Mouse (Mus musculus) limb, embryonic 13.5 days (tissue): ENCODE results near the gene Nt5c. TPM values are rescaled to one million over a fixed set of nuclear protein-coding genes. Genes with fewer than 3 reads are reported as not detected.
"Not testable (repeated sequence)": the region's sequence is repeated elsewhere in the genome, so short reads cannot be mapped to it uniquely, and the experiment has no call there.

ENCODE experiments used
- ATAC-seq: fragments of 200-750 bp; cut with Nextera tagmentation; 2 replicates; pipeline ENCODE4 v1.8.0; 2017; ENCODE audit warnings: low read depth, moderate number of reproducible peaks, moderate TSS enrichment; ENCODE audit not compliant: low FRiP score
- H3K27ac ChIP-seq: fragments of 300-500 bp; sonication (generic); 2 replicates; pipeline ENCODE4 v1.5.1; 2015; ENCODE audit warnings: inconsistent platforms, mild to moderate bottlenecking, moderate library complexity
- H3K27me3 ChIP-seq: fragments of 300-500 bp; sonication (generic); 2 replicates; pipeline ENCODE4 v1.6.1; 2015; ENCODE audit warnings: mild to moderate bottlenecking, inconsistent platforms
- H3K36me3 ChIP-seq: fragments of 300-500 bp; sonication (generic); 2 replicates; pipeline ENCODE4 v1.6.1; 2015; ENCODE audit warnings: inconsistent platforms, mild to moderate bottlenecking, moderate library complexity
- H3K4me1 ChIP-seq: fragments of 300-500 bp; sonication (generic); 2 replicates; pipeline ENCODE4 v1.6.1; 2015; ENCODE audit warnings: inconsistent platforms
- H3K4me2 ChIP-seq: fragments of 300-500 bp; sonication (generic); replicated peaks from 2 replicates; pipeline ENCODE4 v1.6.1; 2015; ENCODE audit warnings: inconsistent platforms, mild to moderate bottlenecking, moderate library complexity
- H3K4me3 ChIP-seq: fragments of 300-500 bp; sonication (generic); 2 replicates; pipeline ENCODE4 v1.5.1; 2015; ENCODE audit warnings: moderate library complexity, mild to moderate bottlenecking, inconsistent platforms
- H3K9ac ChIP-seq: fragments of 300-500 bp; sonication (generic); 2 replicates; pipeline ENCODE4 v1.6.1; 2015; ENCODE audit warnings: mild to moderate bottlenecking, inconsistent platforms
- H3K9me3 ChIP-seq: fragments of 300-500 bp; sonication (generic); 2 replicates; pipeline ENCODE4 v1.6.1; 2016; ENCODE audit warnings: inconsistent platforms
- WGBS: fragments of 180-500 bp; shearing (Covaris S2); methylation state at CpG from one replicate; pipeline ENCODE4 v1.1.7; 2015; 5-methylcytosine and 5-hydroxymethylcytosine counted together
- polyA plus RNA-seq: library from polyadenylated mRNA; unstranded; fragments of >200 nt; fragmentation: Nextera tagmentation; extraction: Ambion mirVana; gene quantifications from 2 replicates; pipeline ENCODE4 v1.2.1, GENCODE M21; 2015

Nt5c gene
- polyA plus RNA-seq = 65.4 and 75.4 TPM in 2 replicates

GRCm38 (mm10) chr11:115491356-115492083 lies at the start of gene Nt5c:
TSS of gene Nt5c (minus strand) at chr11:115491862.
- H3K4me1 ChIP-seq = peaks cover 14% of the 10 kb centered on the region
- no peaks in the 10 kb centered on the region for H3K9me3 ChIP-seq
- peak within 1 kb of the TSS; percentile 79 for H3K27ac ChIP-seq
- no peaks in the 10 kb centered on the region for H3K27me3 ChIP-seq
- H3K4me2 ChIP-seq = peak within 1 kb of the TSS; percentile 85
- H3K4me3 ChIP-seq = peak within 1 kb of the TSS; percentile 65
- ATAC-seq = peak; percentile 82
- H3K36me3 ChIP-seq = peaks cover 19% of the 10 kb centered on the region
- WGBS = under 1% methylated on average over 43 of the region's 43 CpGs
- H3K9ac ChIP-seq = peak within 1 kb of the TSS; percentile 78

- H3K4me1 ChIP-seq = peaks cover 18% of the 10 kb centered on the region
- ATAC-seq = no peak
- no peaks in the 10 kb centered on the region for H3K27me3 ChIP-seq
- no peaks in the 10 kb centered on the region for H3K9me3 ChIP-seq
- no peak overlapping the region for H3K4me3 ChIP-seq
- no peak overlapping the region for H3K27ac ChIP-seq
- WGBS = 74% methylated on average over 2 of the region's 2 CpGs
- peaks cover 11% of the 10 kb centered on the region for H3K36me3 ChIP-seq
- no peak overlapping the region for H3K9ac ChIP-seq
- H3K4me2 ChIP-seq = no peak overlapping the region
Measured at GRCm38 (mm10) chr11:115538045-115538444, 46.4 kb upstream of the Nt5c start.

GRCm38 (mm10) chr11:115536856-115537568 lies 45.4 kb upstream of the Nt5c start:
- ATAC-seq = no peak
- H3K27me3 ChIP-seq = no peaks in the 10 kb centered on the region
- H3K9me3 ChIP-seq = no peaks in the 10 kb centered on the region
- WGBS = 84% methylated on average over 10 of the region's 10 CpGs
- peaks cover 21% of the 10 kb centered on the region for H3K36me3 ChIP-seq
- peak overlapping the region; percentile 84 for H3K4me3 ChIP-seq
- H3K4me2 ChIP-seq = peak overlapping the region; percentile 82
- H3K4me1 ChIP-seq = peaks cover 21% of the 10 kb centered on the region
- H3K9ac ChIP-seq = peak overlapping the region; percentile 55; the same call in 1 of the 2 replicates
- H3K27ac ChIP-seq = peak overlapping the region; percentile 100

GRCm38 (mm10) chr11:115536038-115536681 lies 44.5 kb upstream of the Nt5c start, which contains the start of gene Sumo2:
TSS of gene Sumo2 (minus strand) at chr11:115536276.
- H3K9me3 ChIP-seq = no peaks in the 10 kb centered on the region
- peak; percentile 91 for ATAC-seq
- H3K36me3 ChIP-seq = peaks cover 30% of the 10 kb centered on the region
- peak within 1 kb of the TSS; percentile 98 for H3K9ac ChIP-seq
- under 1% methylated on average over 60 of the region's 70 CpGs for WGBS
- peaks cover 24% of the 10 kb centered on the region for H3K4me1 ChIP-seq
- peak within 1 kb of the TSS; percentile 82 for H3K4me2 ChIP-seq
- H3K27me3 ChIP-seq = no peaks in the 10 kb centered on the region
- H3K27ac ChIP-seq = peak within 1 kb of the TSS; percentile 100
- H3K4me3 ChIP-seq = peak within 1 kb of the TSS; percentile 84

- peak overlapping the region; percentile 98 for H3K9ac ChIP-seq
- peak overlapping the region; percentile 100 for H3K27ac ChIP-seq
- peak overlapping the region; percentile 82 for H3K4me2 ChIP-seq
- ATAC-seq = peak; percentile 75
- under 1% methylated on average over 65 of the region's 84 CpGs for WGBS
- peaks cover 36% of the 10 kb centered on the region for H3K36me3 ChIP-seq
- H3K9me3 ChIP-seq = no peaks in the 10 kb centered on the region
- H3K4me3 ChIP-seq = peak overlapping the region; percentile 84
- peaks cover 24% of the 10 kb centered on the region for H3K4me1 ChIP-seq
- no peaks in the 10 kb centered on the region for H3K27me3 ChIP-seq
Measured at GRCm38 (mm10) chr11:115535401-115536037, 43.9 kb upstream of the Nt5c start.

GRCm38 (mm10) chr11:115534759-115535371 lies 43.2 kb upstream of the Nt5c start:
- peak overlapping the region; percentile 84 for H3K4me3 ChIP-seq
- peak overlapping the region; percentile 82 for H3K4me2 ChIP-seq
- peaks cover 42% of the 10 kb centered on the region for H3K36me3 ChIP-seq
- no peak for ATAC-seq
- no peaks in the 10 kb centered on the region for H3K9me3 ChIP-seq
- peak overlapping the region; percentile 98 for H3K9ac ChIP-seq
- no peaks in the 10 kb centered on the region for H3K27me3 ChIP-seq
- WGBS = 6% methylated on average over 11 of the region's 11 CpGs
- H3K4me1 ChIP-seq = peaks cover 24% of the 10 kb centered on the region
- peak overlapping the region; percentile 100 for H3K27ac ChIP-seq

GRCm38 (mm10) chr11:115526446-115526845 lies 34.8 kb upstream of the Nt5c start:
- ATAC-seq, H3K9ac ChIP-seq, H3K27ac ChIP-seq, H3K4me1 ChIP-seq, H3K27me3 ChIP-seq, H3K4me3 ChIP-seq, H3K9me3 ChIP-seq, H3K4me2 ChIP-seq: not testable (repeated sequence)
- WGBS = 83% methylated on average over 3 of the region's 3 CpGs
- peaks cover 89% of the 10 kb centered on the region for H3K36me3 ChIP-seq

- Histone ChIP-seq H3K36me3 (peaks cover 56% of the 10 kb centered on the region), H3K4me2 (no peak overlapping the region), H3K9ac (no peak overlapping the region), H3K4me3 (no peak overlapping the region), H3K9me3 (no peaks in the 10 kb centered on the region), H3K27me3 (no peaks in the 10 kb centered on the region), H3K4me1 (no peaks in the 10 kb centered on the region), H3K27ac (no peak overlapping the region)
- 77% methylated on average over 2 of the region's 2 CpGs for WGBS
- ATAC-seq = no peak
Measured at GRCm38 (mm10) chr11:115522703-115523102, 31.0 kb upstream of the Nt5c start.

GRCm38 (mm10) chr11:115522238-115522637 lies 30.6 kb upstream of the Nt5c start:
- Histone ChIP-seq H3K27me3 (no peaks in the 10 kb centered on the region), H3K4me2 (no peak overlapping the region), H3K9ac (no peak overlapping the region), H3K36me3 (peaks cover 52% of the 10 kb centered on the region), H3K9me3 (no peaks in the 10 kb centered on the region), H3K27ac (no peak overlapping the region), H3K4me3 (no peak overlapping the region), H3K4me1 (no peaks in the 10 kb centered on the region)
- no peak for ATAC-seq
- WGBS = 94% methylated on average over 2 of the region's 2 CpGs

- ATAC-seq = no peak
- no peaks in the 10 kb centered on the region for H3K4me1 ChIP-seq
Measured at GRCm38 (mm10) chr11:115521080-115521479, 29.4 kb upstream of the Nt5c start.

GRCm38 (mm10) chr11:115520218-115520617 lies 28.6 kb upstream of the Nt5c start:
- no peaks in the 10 kb centered on the region for H3K4me1 ChIP-seq
- WGBS = 74% methylated on average over 2 of the region's 2 CpGs
- H3K4me2 ChIP-seq = no peak overlapping the region
- no peak overlapping the region for H3K27ac ChIP-seq
- no peak for ATAC-seq
- no peak overlapping the region for H3K4me3 ChIP-seq
- no peak overlapping the region for H3K9ac ChIP-seq
- peaks cover 31% of the 10 kb centered on the region for H3K36me3 ChIP-seq
- H3K9me3 ChIP-seq = no peaks in the 10 kb centered on the region
- H3K27me3 ChIP-seq = no peaks in the 10 kb centered on the region

More at GRCm38 (mm10) chr11:115521080-115521479, 29.4 kb upstream of the Nt5c start:
- H3K27ac ChIP-seq = no peak overlapping the region
- H3K4me2 ChIP-seq = no peak overlapping the region
- peaks cover 40% of the 10 kb centered on the region for H3K36me3 ChIP-seq
- no peak overlapping the region for H3K4me3 ChIP-seq
- H3K9me3 ChIP-seq = no peaks in the 10 kb centered on the region
- WGBS = 77% methylated on average over 4 of the region's 4 CpGs
- H3K27me3 ChIP-seq = no peaks in the 10 kb centered on the region
- H3K9ac ChIP-seq = no peak overlapping the region
